ENCODE assay signal across 17 mouse cellular contexts in genomic region chr6:29891151-29891550, GRCm38 (mm10). TPM values are rescaled to one million over a fixed set of nuclear protein-coding genes. Genes with fewer than 3 reads are reported as not detected.
DNase-seq lines count a peak whose midpoint lies in the region; ATAC-seq lines count a peak whose summit lies in the region.
"Had no signal": no experiment of that assay in that cellular context is flagged by ENCODE, and none has a peak within 500 bp of the region (broad histone marks: within the 10 kb centered on the region; RNA-seq: fewer than 3 reads in every experiment).

No protein-coding gene starts in this region.

- H3K9ac ChIP-seq in heart, embryonic 12.5 days: no peak overlapping the region
- H3K9ac ChIP-seq in intestine, embryonic 15.5 days: no peak overlapping the region
- H3K9ac ChIP-seq: embryonic facial prominence, embryonic 15.5 days; liver, embryonic 15.5 days had no signal

- no peak for ATAC-seq in heart, embryonic 12.5 days (ENCODE audit: insufficient number of reproducible peaks, low FRiP score)
- no peak for ATAC-seq in intestine, embryonic 15.5 days
- ATAC-seq: forebrain, embryonic 16.5 days; inflammation-experienced regulatory T-cells, adult 6 months had no signal

- peak; percentile 70 for DNase-seq in heart, adult 11 months
- peak; percentile 7 for DNase-seq in lung, postnatal 10 days
- DNase-seq in lung, postnatal 25 days (ENCODE audit: low spot score): no peak
- DNase-seq in left cerebral cortex, adult 8-10 months (ENCODE audit: low spot score in 2 of 2): peak; percentile 37 to 74
- DNase-seq in right cerebral cortex, postnatal 36 days (ENCODE audit: low spot score in 2 of 2): peak; percentile 44 to 67
- no peak for DNase-seq in thymus, adult 18-20 months
- DNase-seq: adrenal gland, postnatal 36 days; cerebellum, adult 11 months; heart, adult 2 months; heart, postnatal 36 days; spleen, adult 18-20 months had no signal

- no peak overlapping the region for H3K4me2 ChIP-seq in heart, embryonic 12.5 days
- no peak overlapping the region for H3K4me2 ChIP-seq in intestine, embryonic 15.5 days (replicated peaks)
- H3K4me2 ChIP-seq: embryonic facial prominence, embryonic 15.5 days; liver, embryonic 15.5 days had no signal

- H3K27ac ChIP-seq in heart, embryonic 12.5 days (ENCODE audit: poor library complexity, severe bottlenecking): no peak overlapping the region
- no peak overlapping the region for H3K27ac ChIP-seq in intestine, embryonic 15.5 days
- H3K27ac ChIP-seq: embryonic facial prominence, embryonic 15.5 days; heart, adult 2 months; liver, embryonic 15.5 days had no signal

- no peaks in the 10 kb centered on the region for H3K27me3 ChIP-seq in heart, embryonic 12.5 days (replicated peaks)
- H3K27me3 ChIP-seq in intestine, embryonic 15.5 days (replicated peaks): no peaks in the 10 kb centered on the region
- H3K27me3 ChIP-seq: embryonic facial prominence, embryonic 15.5 days; liver, embryonic 15.5 days had no signal

- WGBS in heart, embryonic 12.5 days: 79% methylated on average over 11 of the region's 11 CpGs
- 67% methylated on average over 11 of the region's 11 CpGs for WGBS in intestine, embryonic 15.5 days

- no peaks in the 10 kb centered on the region for H3K9me3 ChIP-seq in heart, embryonic 12.5 days (replicated peaks)
- H3K9me3 ChIP-seq in intestine, embryonic 15.5 days: no peaks in the 10 kb centered on the region
- H3K9me3 ChIP-seq: embryonic facial prominence, embryonic 15.5 days; liver, embryonic 15.5 days had no signal

- H3K4me3 ChIP-seq in heart, embryonic 12.5 days: no peak overlapping the region
- H3K4me3 ChIP-seq in intestine, embryonic 15.5 days (replicated peaks): no peak overlapping the region
- H3K4me3 ChIP-seq: embryonic facial prominence, embryonic 15.5 days; heart, adult 2 months; liver, embryonic 15.5 days had no signal

- peaks cover 14% of the 10 kb centered on the region for H3K36me3 ChIP-seq in heart, embryonic 12.5 days
- no peaks in the 10 kb centered on the region for H3K36me3 ChIP-seq in intestine, embryonic 15.5 days
- H3K36me3 ChIP-seq: liver, embryonic 15.5 days had no signal

- H3K4me1 ChIP-seq in heart, embryonic 12.5 days (replicated peaks): no peaks in the 10 kb centered on the region
- 0 out of 2 replicates have a peak, but pooled peaks cover 4% of the 10 kb centered on the region for H3K4me1 ChIP-seq in intestine, embryonic 15.5 days (replicated peaks)
- H3K4me1 ChIP-seq: embryonic facial prominence, embryonic 15.5 days; liver, embryonic 15.5 days had no signal

RNA-seq across cellular contexts. Expression of gene Strip2, which starts 25.7 kb away (rescaled TPM):
- polyA plus RNA-seq in heart, embryonic 12.5 days (2016; fragmentation: Nextera tagmentation; extraction: Ambion mirVana): 39.5 and 39.8 TPM in 2 replicates
- total RNA-seq in left cerebral cortex, adult 8-10 months (2022): 10 to 100 TPM; 37.7 to 60.0 (median 42.6) TPM
- 0.40 and 0.62 TPM in 2 replicates for polyA plus RNA-seq in intestine, embryonic 15.5 days (2015; fragmentation: Nextera tagmentation; extraction: Ambion mirVana)

Comparison
In these comparisons a context has a peak if more than half of its experiments do, and no peak if none do; other contexts are left out.
1. DNase-seq: peak in heart, adult 11 months (single experiment), lung, postnatal 10 days (single experiment), left cerebral cortex, adult 8-10 months (2 of 2) and right cerebral cortex, postnatal 36 days (2 of 2); none in lung, postnatal 25 days (single experiment) and thymus, adult 18-20 months (0 of 2).
2. RNA of gene Strip2, which starts 25.7 kb away (polyA plus RNA-seq): 39.5 to 39.8 TPM in heart, embryonic 12.5 days; 0.40 to 0.62 TPM in intestine, embryonic 15.5 days; every median in the first group is over 10 times any median in the second.